Mouse (Mus musculus): Measurements from ENCODE around the gene Lrrc8b. TPM values are rescaled to one million over a fixed set of nuclear protein-coding genes. Genes with fewer than 3 reads are reported as not detected.
A peak's percentile ranks its signal among the peaks of the same experiment; 100 is the strongest.

Gene Lrrc8b
- polyA plus RNA-seq, 1 experiment from 2014 or later, result 9.4 TPM

DNA sequence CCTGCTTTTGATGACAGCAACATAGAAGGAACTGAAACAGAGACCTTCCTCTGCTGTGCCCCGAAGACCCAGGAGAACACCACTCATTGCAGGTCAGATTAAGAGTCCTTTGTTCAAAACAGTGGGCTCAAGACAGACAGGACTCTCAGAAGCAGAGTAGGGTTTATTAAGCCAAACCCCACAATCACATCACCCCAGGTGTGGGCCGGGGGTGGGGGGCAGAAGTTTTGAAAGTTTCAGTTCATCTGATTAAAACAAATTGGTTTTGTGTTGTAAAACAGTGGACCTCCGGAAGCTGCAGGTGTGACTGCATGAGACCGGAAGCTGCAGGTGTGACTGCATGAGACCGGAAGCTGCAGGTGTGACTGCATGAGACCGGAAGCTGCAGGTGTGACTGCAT, 14.0 kb upstream of the Lrrc8b start:
- Histone ChIP-seq H3K9me3 (ENCODE audit: control insufficient read depth, low read length) (no peaks in the 10 kb centered on the region), H3K27me3 (replicated peaks; ENCODE audit: control insufficient read depth, insufficient read depth, low read length) (no peaks in the 10 kb centered on the region), H3K4me1 (replicated peaks; ENCODE audit: control insufficient read depth, insufficient read depth, low read length) (no peaks in the 10 kb centered on the region), H3K36me3 (ENCODE audit: control insufficient read depth, insufficient read depth, low read length) (no peaks in the 10 kb centered on the region), H3K4me2 (no peak overlapping the region), H3K4me3 (ENCODE audit: low read depth, low read length) (no peak overlapping the region), H3K9ac (ENCODE audit: low read depth, low read length) (no peak overlapping the region), H3K27ac (ENCODE audit: low read depth, low read length) (no peak overlapping the region)
- 83% methylated on average over 5 of the region's 6 CpGs for WGBS
- DNase-seq (ENCODE audit: low spot score), result no peak
- no peak for ATAC-seq (replicated peaks; ENCODE audit: low FRiP score)

DNA sequence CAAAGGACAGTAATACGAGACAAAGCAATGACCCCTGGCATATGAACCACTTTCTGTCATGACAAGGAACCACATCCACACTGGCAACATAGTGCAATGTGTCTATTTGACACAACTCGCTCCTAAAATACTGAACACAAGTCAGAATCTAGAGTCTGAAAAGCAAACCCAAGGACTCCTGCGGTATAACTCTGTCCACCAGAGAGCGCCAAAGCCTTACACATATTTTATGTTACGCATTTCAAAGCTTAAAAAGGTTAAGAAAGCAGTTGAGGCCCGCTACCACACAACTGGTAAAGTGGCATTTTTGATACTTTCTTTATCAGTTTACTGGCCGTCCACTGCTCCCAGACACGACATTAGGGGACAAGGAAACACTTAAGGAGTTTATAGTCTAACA, 10.6 kb upstream of the Lrrc8b start:
- Histone ChIP-seq H3K27me3 (replicated peaks; ENCODE audit: control insufficient read depth, insufficient read depth, low read length) (no peaks in the 10 kb centered on the region), H3K9me3 (ENCODE audit: control insufficient read depth, low read length) (no peaks in the 10 kb centered on the region)

DNA sequence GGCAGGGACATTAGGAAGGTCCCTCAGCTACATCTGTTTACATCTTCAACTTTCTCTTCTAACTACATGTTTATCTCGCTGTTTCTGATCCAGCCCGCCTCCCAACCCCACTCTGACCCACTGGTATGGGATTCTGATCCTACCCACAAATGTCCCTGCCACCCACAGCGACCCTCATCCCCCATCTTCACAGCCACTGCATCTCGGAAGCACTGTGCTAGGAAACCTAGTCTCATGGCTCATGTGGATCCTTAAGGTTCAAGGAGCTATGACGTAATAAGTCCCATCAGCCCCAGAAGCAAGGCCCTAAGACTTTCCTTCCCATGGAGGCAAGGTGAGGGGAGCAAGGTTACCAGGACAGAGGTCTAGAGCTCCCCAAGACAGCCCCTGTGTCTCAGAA, 7.9 kb upstream of the Lrrc8b start:
- Histone ChIP-seq H3K4me3 (ENCODE audit: low read depth, low read length) (no peak overlapping the region), H3K9ac (ENCODE audit: low read depth, low read length) (no peak overlapping the region), H3K27me3 (replicated peaks; ENCODE audit: control insufficient read depth, insufficient read depth, low read length) (no peaks in the 10 kb centered on the region), H3K27ac (ENCODE audit: low read depth, low read length) (no peak overlapping the region), H3K9me3 (ENCODE audit: control insufficient read depth, low read length) (no peaks in the 10 kb centered on the region), H3K4me1 (replicated peaks; ENCODE audit: control insufficient read depth, insufficient read depth, low read length) (peaks cover 22% of the 10 kb centered on the region), H3K4me2 (no peak overlapping the region), H3K36me3 (ENCODE audit: control insufficient read depth, insufficient read depth, low read length) (no peaks in the 10 kb centered on the region)
- 87% methylated on average over 5 of the region's 5 CpGs for WGBS
- ATAC-seq (replicated peaks; ENCODE audit: low FRiP score) (no peak), DNase-seq (ENCODE audit: low spot score) (no peak)

More for the DNA sequence above, 10.6 kb upstream of the Lrrc8b start:
- WGBS, result 10% methylated on average over 8 of the region's 8 CpGs
- Histone ChIP-seq H3K36me3 (ENCODE audit: control insufficient read depth, insufficient read depth, low read length) (no peaks in the 10 kb centered on the region), H3K9ac (ENCODE audit: low read depth, low read length) (no peak overlapping the region), H3K4me2 (no peak overlapping the region), H3K27ac (ENCODE audit: low read depth, low read length) (no peak overlapping the region), H3K4me3 (ENCODE audit: low read depth, low read length) (no peak overlapping the region), H3K4me1 (replicated peaks; ENCODE audit: control insufficient read depth, insufficient read depth, low read length) (0 out of 2 replicates have a peak, but pooled peaks cover 6% of the 10 kb centered on the region)
- ATAC-seq (replicated peaks; ENCODE audit: low FRiP score) (no peak), DNase-seq (ENCODE audit: low spot score) (peak; percentile 45)

DNA sequence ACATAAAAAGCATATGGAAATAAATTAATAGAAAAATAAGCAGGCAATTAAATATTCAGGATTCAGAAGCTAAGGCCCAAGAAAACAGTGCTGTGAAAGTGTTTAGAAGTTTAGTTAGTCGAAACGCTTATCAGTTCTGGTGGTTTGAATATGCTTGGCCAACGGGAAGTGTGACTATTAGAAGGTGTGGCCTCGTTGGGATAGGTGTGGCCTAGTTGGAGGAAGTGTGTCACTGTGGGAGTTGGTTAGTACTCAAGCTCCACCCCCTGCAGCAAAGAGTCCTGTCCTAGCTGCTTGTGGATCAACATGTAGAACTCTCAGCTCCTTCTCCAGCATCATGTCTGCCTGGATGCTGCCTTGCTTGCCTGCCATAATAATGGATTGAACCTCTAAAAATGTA, 6.5 kb upstream of the Lrrc8b start:
- H3K4me2 ChIP-seq, result peak overlapping the region; percentile 62
- no peaks in the 10 kb centered on the region for H3K9me3 ChIP-seq (ENCODE audit: control insufficient read depth, low read length)
- no peaks in the 10 kb centered on the region for H3K27me3 ChIP-seq (replicated peaks; ENCODE audit: control insufficient read depth, insufficient read depth, low read length)
- no peaks in the 10 kb centered on the region for H3K36me3 ChIP-seq (ENCODE audit: control insufficient read depth, insufficient read depth, low read length)
- peak overlapping the region; percentile 82 for H3K27ac ChIP-seq (ENCODE audit: low read depth, low read length)
- peak overlapping the region; percentile 46 for H3K9ac ChIP-seq (ENCODE audit: low read depth, low read length)
- 39% methylated on average over 4 of the region's 4 CpGs for WGBS
- DNase-seq (ENCODE audit: low spot score), result no peak
- ATAC-seq (replicated peaks; ENCODE audit: low FRiP score), result peak; percentile 84
- peak overlapping the region; percentile 43 for H3K4me3 ChIP-seq (ENCODE audit: low read depth, low read length)
- H3K4me1 ChIP-seq (replicated peaks; ENCODE audit: control insufficient read depth, insufficient read depth, low read length), result peaks cover 22% of the 10 kb centered on the region

DNA sequence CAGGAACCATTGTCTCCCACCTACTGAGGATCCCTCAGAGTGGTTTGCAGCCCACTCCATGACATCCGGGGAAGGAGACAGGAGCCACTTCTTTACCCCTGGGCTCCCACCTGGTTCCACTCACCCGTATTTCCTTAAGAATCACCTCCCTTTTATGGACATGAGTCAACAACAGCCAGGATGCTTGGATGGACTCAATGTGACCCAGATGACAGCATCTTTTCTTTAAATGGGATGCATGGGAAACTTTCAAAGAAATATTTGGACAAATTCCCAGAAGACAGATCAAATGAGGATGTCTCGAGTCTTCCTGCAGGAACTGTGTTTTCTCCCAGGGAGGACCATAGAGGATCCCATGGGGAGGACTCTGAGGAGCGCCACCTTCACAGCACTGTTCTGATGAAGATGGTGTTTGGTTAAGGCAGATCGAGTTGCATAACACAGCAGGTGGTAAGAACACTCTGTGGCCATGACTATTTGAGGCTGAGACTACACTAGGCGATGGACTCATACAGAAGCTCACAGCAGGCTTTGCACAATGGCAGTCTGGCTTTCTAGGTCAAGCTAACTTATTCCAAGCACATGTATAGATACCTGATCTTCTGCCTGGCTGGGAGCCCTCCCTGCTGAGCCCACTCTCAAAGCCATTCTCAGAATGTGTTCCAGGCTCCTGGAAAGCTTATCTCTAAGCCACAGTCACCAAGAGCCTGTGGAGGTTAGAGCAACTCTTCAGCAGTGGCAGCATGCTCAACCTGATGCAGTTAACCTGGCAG, 4.9 kb upstream of the Lrrc8b start:
- Histone ChIP-seq H3K4me3 (ENCODE audit: low read depth, low read length) (no peak overlapping the region), H3K27me3 (replicated peaks; ENCODE audit: control insufficient read depth, insufficient read depth, low read length) (no peaks in the 10 kb centered on the region), H3K36me3 (ENCODE audit: control insufficient read depth, insufficient read depth, low read length) (no peaks in the 10 kb centered on the region), H3K9ac (ENCODE audit: low read depth, low read length) (peak overlapping the region; percentile 11; the same call in 1 of the 2 replicates), H3K4me1 (replicated peaks; ENCODE audit: control insufficient read depth, insufficient read depth, low read length) (peaks cover 31% of the 10 kb centered on the region), H3K4me2 (peak overlapping the region; percentile 62), H3K9me3 (ENCODE audit: control insufficient read depth, low read length) (no peaks in the 10 kb centered on the region), H3K27ac (ENCODE audit: low read depth, low read length) (peak overlapping the region; percentile 82)
- 70% methylated on average over 6 of the region's 6 CpGs for WGBS
- DNase-seq (ENCODE audit: low spot score) (no peak), ATAC-seq (replicated peaks; ENCODE audit: low FRiP score) (peak; percentile 82)

DNA sequence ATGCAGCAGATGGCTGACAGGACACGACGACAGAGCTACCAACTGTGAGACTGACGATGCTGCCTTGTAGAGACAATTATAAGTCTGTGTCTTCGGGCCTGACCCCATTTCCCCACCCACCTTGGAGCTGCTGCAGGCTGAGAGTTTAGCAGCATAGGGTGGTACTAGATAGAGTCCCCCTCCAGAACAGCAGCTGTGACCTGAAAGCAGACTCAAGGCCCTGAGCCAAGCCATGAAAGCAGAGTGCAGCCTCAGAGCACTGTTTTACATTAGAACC, 4.3 kb upstream of the Lrrc8b start:
- no peak; the same call in 1 of the 2 replicates for ATAC-seq (replicated peaks; ENCODE audit: low FRiP score)
- peaks cover 34% of the 10 kb centered on the region for H3K4me1 ChIP-seq (replicated peaks; ENCODE audit: control insufficient read depth, insufficient read depth, low read length)
- 29% methylated on average over 4 of the region's 4 CpGs for WGBS
- H3K36me3 ChIP-seq (ENCODE audit: control insufficient read depth, insufficient read depth, low read length), result no peaks in the 10 kb centered on the region
- no peaks in the 10 kb centered on the region for H3K9me3 ChIP-seq (ENCODE audit: control insufficient read depth, low read length)
- H3K27me3 ChIP-seq (replicated peaks; ENCODE audit: control insufficient read depth, insufficient read depth, low read length), result no peaks in the 10 kb centered on the region
- no peak for DNase-seq (ENCODE audit: low spot score)
- H3K9ac ChIP-seq (ENCODE audit: low read depth, low read length), result peak overlapping the region; percentile 31
- peak overlapping the region; percentile 82 for H3K27ac ChIP-seq (ENCODE audit: low read depth, low read length)
- H3K4me3 ChIP-seq (ENCODE audit: low read depth, low read length), result no peak overlapping the region
- H3K4me2 ChIP-seq, result no peak overlapping the region

DNA sequence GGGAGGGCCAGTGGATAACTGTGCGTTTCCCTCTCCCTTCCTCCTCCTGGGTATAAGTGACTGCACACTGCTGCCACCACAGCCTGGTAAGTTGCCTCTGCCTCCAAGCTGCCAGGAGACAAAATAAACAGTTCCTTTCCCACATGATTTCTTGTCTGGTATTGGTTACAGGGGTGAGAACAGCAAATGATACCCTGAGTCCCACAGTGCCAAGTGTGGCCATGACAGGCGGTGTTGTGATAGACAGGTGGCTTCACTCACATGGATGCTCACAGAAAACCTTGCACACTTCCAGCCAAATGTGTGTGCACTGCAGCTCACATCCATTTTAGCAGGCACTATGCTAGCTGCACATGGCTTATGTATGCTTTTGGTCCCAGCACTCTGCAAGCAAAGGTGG, 3.8 kb upstream of the Lrrc8b start:
- Histone ChIP-seq H3K4me1 (replicated peaks; ENCODE audit: control insufficient read depth, insufficient read depth, low read length) (peaks cover 35% of the 10 kb centered on the region), H3K4me3 (ENCODE audit: low read depth, low read length) (no peak overlapping the region), H3K27me3 (replicated peaks; ENCODE audit: control insufficient read depth, insufficient read depth, low read length) (no peaks in the 10 kb centered on the region), H3K36me3 (ENCODE audit: control insufficient read depth, insufficient read depth, low read length) (no peaks in the 10 kb centered on the region), H3K9me3 (ENCODE audit: control insufficient read depth, low read length) (no peaks in the 10 kb centered on the region), H3K27ac (ENCODE audit: low read depth, low read length) (peak overlapping the region; percentile 82; the same call in 1 of the 2 replicates), H3K4me2 (no peak overlapping the region), H3K9ac (ENCODE audit: low read depth, low read length) (peak overlapping the region; percentile 31)
- ATAC-seq (replicated peaks; ENCODE audit: low FRiP score), result no peak
- DNase-seq (ENCODE audit: low spot score), result no peak
- WGBS, result 89% methylated on average over 2 of the region's 2 CpGs

DNA sequence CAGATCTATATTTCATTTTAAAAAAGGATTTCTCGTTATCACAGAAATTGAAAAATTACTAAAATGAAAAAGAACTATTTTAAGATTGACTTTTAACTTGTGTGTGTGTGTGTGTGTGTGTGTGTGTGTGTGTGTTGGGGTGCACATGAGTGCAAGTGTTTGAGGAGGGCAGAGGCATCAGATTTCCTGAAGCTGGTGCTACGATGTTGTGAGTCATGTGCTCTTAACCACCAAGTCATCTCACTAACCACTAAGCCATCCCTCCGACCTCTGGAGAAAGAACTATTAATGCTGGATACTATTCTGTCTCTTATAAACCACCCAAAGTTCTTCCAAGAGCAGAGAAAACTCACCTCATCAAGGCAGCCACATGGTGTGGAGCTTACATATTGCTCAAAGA, 2.9 kb upstream of the Lrrc8b start:
- WGBS, result 84% methylated on average over 3 of the region's 3 CpGs
- H3K27me3 ChIP-seq (replicated peaks; ENCODE audit: control insufficient read depth, insufficient read depth, low read length), result no peaks in the 10 kb centered on the region

More for the DNA sequence above, 2.9 kb upstream of the Lrrc8b start:
- H3K27ac ChIP-seq (ENCODE audit: low read depth, low read length), result no peak overlapping the region
- H3K4me3 ChIP-seq (ENCODE audit: low read depth, low read length), result no peak overlapping the region
- peaks cover 41% of the 10 kb centered on the region for H3K4me1 ChIP-seq (replicated peaks; ENCODE audit: control insufficient read depth, insufficient read depth, low read length)
- H3K4me2 ChIP-seq, result no peak overlapping the region
- H3K9me3 ChIP-seq (ENCODE audit: control insufficient read depth, low read length), result no peaks in the 10 kb centered on the region
- DNase-seq (ENCODE audit: low spot score), result no peak
- H3K36me3 ChIP-seq (ENCODE audit: control insufficient read depth, insufficient read depth, low read length), result no peaks in the 10 kb centered on the region
- no peak overlapping the region for H3K9ac ChIP-seq (ENCODE audit: low read depth, low read length)
- ATAC-seq (replicated peaks; ENCODE audit: low FRiP score), result no peak
